Mouse (Mus musculus): ENCODE data around the gene Stk32c.

Gene Stk32c

GRCm38 (mm10) chr7:139092676-139093075 lies 120.4 kb downstream of the Stk32c start:
- DNase-seq, result no peak

- DNase-seq, result peak; percentile 41 to 51
Observed at GRCm38 (mm10) chr7:139091681-139092080, 121.4 kb downstream of the Stk32c start.

- DNase-seq, result peak; percentile 66 to 75
Observed at GRCm38 (mm10) chr7:139089892-139090874, 122.9 kb downstream of the Stk32c start.

GRCm38 (mm10) chr7:139087801-139088200 lies 125.3 kb downstream of the Stk32c start:
- peak; percentile 59 to 66 for DNase-seq

GRCm38 (mm10) chr7:139086195-139087158 lies 126.6 kb downstream of the Stk32c start:
- DNase-seq, result peak in 1 of 2 experiments; percentile 77

GRCm38 (mm10) chr7:139085629-139086194 lies 127.4 kb downstream of the Stk32c start, which contains the start of gene Dpysl4:
Dpysl4 (plus strand) TSS chr7:139086001.
- peak; percentile 96 to 97 for DNase-seq

- DNase-seq, result no peak
Observed at GRCm38 (mm10) chr7:139084316-139084715, 128.8 kb downstream of the Stk32c start.

GRCm38 (mm10) chr7:139082281-139082680 lies 130.8 kb downstream of the Stk32c start:
- peak; percentile 27 to 52 for DNase-seq

- peak in 1 of 2 experiments; percentile 11 for DNase-seq
Observed at GRCm38 (mm10) chr7:139081158-139081557, 131.9 kb downstream of the Stk32c start.

GRCm38 (mm10) chr7:139080714-139081113 lies 132.4 kb downstream of the Stk32c start:
- peak; percentile 58 to 80 for DNase-seq

- peak in 1 of 2 experiments; percentile 4 for DNase-seq
Observed at GRCm38 (mm10) chr7:139079141-139079540, 134.0 kb downstream of the Stk32c start.

GRCm38 (mm10) chr7:139078181-139078580 lies 134.9 kb downstream of the Stk32c start:
- DNase-seq, result peak; percentile 31 to 42

- peak; percentile 57 for DNase-seq
Observed at GRCm38 (mm10) chr7:139077283-139077682, 135.8 kb downstream of the Stk32c start.

- DNase-seq, result peak; percentile 11 to 40
Observed at GRCm38 (mm10) chr7:139075054-139075794, 137.9 kb downstream of the Stk32c start.

- DNase-seq, result peak; percentile 24 to 35
Observed at GRCm38 (mm10) chr7:139074189-139074588, 138.9 kb downstream of the Stk32c start.

GRCm38 (mm10) chr7:139068182-139068623 lies 144.9 kb downstream of the Stk32c start:
- peak; percentile 93 to 95 for DNase-seq

GRCm38 (mm10) chr7:139063406-139063805 lies 149.7 kb downstream of the Stk32c start:
- peak; percentile 32 to 63 for DNase-seq
